Comparison of ENCODE assay signal across 8 mouse cellular contexts in genomic region chr19:6276426-6277421, GRCm38 (mm10). TPM values are rescaled to one million over a fixed set of nuclear protein-coding genes. Genes with fewer than 3 reads are reported as not detected.
DNase-seq lines count a peak whose midpoint lies in the region; ATAC-seq and TF ChIP-seq lines count a peak whose summit lies in the region.

Gene Ehd1, plus strand, starts transcription at chr19:6276725.

- intact Hi-C loops in gastrocnemius, adult 2 months (cut with DNase I): loop anchor here (2.0 kb wide), 1 partner anchor 28 kb away; no protein-coding TSS in a partner anchor
- intact Hi-C loops in left cerebral cortex, adult 2 months (cut with DNase I): loop anchor here (2.0 kb wide), 1 partner anchor 36 kb away; the partner anchor contains the start of gene Atg2a

- DNase-seq in WW6 (ENCODE audit: low read depth, low spot score): peak; percentile 95
- peak; percentile 97 to 98 for DNase-seq in cerebellum, postnatal 4 days (ENCODE audit: low spot score in 2 of 2)
- DNase-seq in gastrocnemius, adult 2 months: peak; percentile 99
- DNase-seq in hindbrain, postnatal 0 days (ENCODE audit: low spot score): peak; percentile 99
- peak; percentile 96 to 97 for DNase-seq in left cerebral cortex, adult 2 months (ENCODE audit: extremely low spot score in 1 of 2, low spot score in 2 of 2)
- peak; percentile 92 to 96 for DNase-seq in right cerebral cortex, adult 2 months (ENCODE audit: low spot score in 2 of 2)
- peak; percentile 98 for DNase-seq in urinary bladder, postnatal 14 days (ENCODE audit: low spot score)

- H3K4me1 ChIP-seq in hindbrain, postnatal 0 days (ENCODE audit: insufficient read depth, low read length): peaks cover 33% of the 10 kb centered on the region

- no peaks in the 10 kb centered on the region for H3K27me3 ChIP-seq in hindbrain, postnatal 0 days (ENCODE audit: insufficient read depth, low read length)

- TF ChIP-seq CTCF in gastrocnemius, adult 2 months (IDR thresholded peaks at IDR 0.05): peak; percentile 89
- peak; percentile 24; the same call in 1 of the 2 replicates for TF ChIP-seq CTCF in hindbrain, postnatal 0 days (IDR thresholded peaks at IDR 0.05; ENCODE audit: low read depth)
- peak; percentile 81 for TF ChIP-seq CTCF in left cerebral cortex, adult 2 months (IDR thresholded peaks at IDR 0.05)

- WGBS in hindbrain, postnatal 0 days: under 1% methylated on average over 102 of the region's 106 CpGs

- H3K4me2 ChIP-seq in hindbrain, postnatal 0 days (ENCODE audit: low read depth, low read length): peak within 1 kb of the TSS; percentile 92

- H3K27ac ChIP-seq in gastrocnemius, adult 2 months: peak within 1 kb of the TSS; percentile 97
- peak within 1 kb of the TSS; percentile 75 for H3K27ac ChIP-seq in hindbrain, postnatal 0 days
- peak within 1 kb of the TSS; percentile 58 for H3K27ac ChIP-seq in left cerebral cortex, adult 2 months

- H3K9ac ChIP-seq in hindbrain, postnatal 0 days (replicated peaks; ENCODE audit: low read length): peak within 1 kb of the TSS; percentile 82

- H3K9me3 ChIP-seq in hindbrain, postnatal 0 days (ENCODE audit: low read length): no peaks in the 10 kb centered on the region

- peak within 1 kb of the TSS; percentile 98 for H3K4me3 ChIP-seq in gastrocnemius, adult 2 months
- peak within 1 kb of the TSS; percentile 61 for H3K4me3 ChIP-seq in hindbrain, postnatal 0 days (ENCODE audit: low read length)
- H3K4me3 ChIP-seq in left cerebral cortex, adult 2 months: peak within 1 kb of the TSS; percentile 80

- peaks cover 8% of the 10 kb centered on the region; the same call in 1 of the 2 replicates for H3K36me3 ChIP-seq in hindbrain, postnatal 0 days (ENCODE audit: insufficient read depth, low read length)

- ATAC-seq in hindbrain, postnatal 0 days: peak; percentile 98
- ATAC-seq in megakaryocyte, adult 5-6 weeks (ENCODE audit: poor library complexity, severe bottlenecking): peak; percentile 86

RNA-seq across cellular contexts. Expression of gene Ehd1, which starts in this region (rescaled TPM):
- 10 to 100 TPM; 28.4 to 32.3 TPM for total RNA-seq in gastrocnemius, adult 2 months (2021)
- 127 and 135 TPM in 2 replicates for total RNA-seq in hindbrain, postnatal 0 days (2014; rRNA removed)
- polyA plus RNA-seq in hindbrain, postnatal 0 days (2015; fragmentation: Nextera tagmentation; extraction: Ambion mirVana): 76.5 and 77.5 TPM in 2 replicates
- 10 to 100 TPM; 36.4 to 43.5 TPM for total RNA-seq in left cerebral cortex, adult 2 months (2021)
- 19.3 and 27.1 TPM in 2 replicates for total RNA-seq in megakaryocyte, adult 5-6 weeks (2015)
- 24.0 and 34.8 TPM in 2 replicates for total RNA-seq in megakaryocyte, adult 5-6 weeks (2017)

Comparison
In these comparisons a context has a peak if more than half of its experiments do, and no peak if none do; other contexts are left out.
1. Peak in every context shown above with its lines: DNase-seq, ATAC-seq, H3K4me3 ChIP-seq and H3K27ac ChIP-seq.
2. CTCF ChIP-seq: peak in every context shown above with its lines; median percentile 89 in gastrocnemius, adult 2 months; 81 in left cerebral cortex, adult 2 months; 24 in hindbrain, postnatal 0 days.